Mouse (Mus musculus) liver, embryonic 15.5 days (tissue): Measurements from ENCODE around the gene Trpm3. TPM values are rescaled to one million over a fixed set of nuclear protein-coding genes. Genes with fewer than 3 reads are reported as not detected.

Source experiments
- ATAC-seq: fragments of 200-750 bp; cut with Nextera tagmentation; 2 replicates; pipeline ENCODE4 v1.8.0; 2017; ENCODE audit warnings: moderate number of reproducible peaks, mild to moderate bottlenecking, moderate library complexity; ENCODE audit not compliant: insufficient read depth
- H3K27ac ChIP-seq: fragments of 300-500 bp; sonication (generic); replicated peaks from 2 replicates; pipeline ENCODE4 v1.5.1; 2015; ENCODE audit warnings: mild to moderate bottlenecking, inconsistent platforms
- H3K27me3 ChIP-seq: fragments of 300-500 bp; sonication (generic); 2 replicates; pipeline ENCODE4 v1.6.1; 2015; ENCODE audit warnings: mild to moderate bottlenecking, inconsistent platforms
- H3K36me3 ChIP-seq: fragments of 300-500 bp; sonication (generic); replicated peaks from 2 replicates; pipeline ENCODE4 v1.6.1; 2015; ENCODE audit warnings: moderate library complexity, mild to moderate bottlenecking, inconsistent platforms
- H3K4me1 ChIP-seq: fragments of 300-500 bp; sonication (generic); replicated peaks from 2 replicates; pipeline ENCODE4 v1.6.1; 2015; ENCODE audit warnings: inconsistent platforms
- H3K4me2 ChIP-seq: fragments of 300-500 bp; sonication (generic); 2 replicates; pipeline ENCODE4 v1.6.1; 2015; ENCODE audit warnings: moderate library complexity, mild to moderate bottlenecking, inconsistent platforms
- H3K4me3 ChIP-seq: fragments of 300-500 bp; sonication (generic); replicated peaks from 2 replicates; pipeline ENCODE4 v1.5.1; 2015; ENCODE audit warnings: mild to moderate bottlenecking, inconsistent platforms
- H3K9ac ChIP-seq: fragments of 300-500 bp; sonication (generic); 2 replicates; pipeline ENCODE4 v1.6.1; 2015; ENCODE audit warnings: moderate library complexity, mild to moderate bottlenecking, inconsistent platforms
- H3K9me3 ChIP-seq: fragments of 300-500 bp; sonication (generic); replicated peaks from 2 replicates; pipeline ENCODE4 v1.6.1; 2016; ENCODE audit warnings: inconsistent platforms
- WGBS: fragments of 180-500 bp; shearing (Covaris S2); methylation state at CpG from one replicate; pipeline ENCODE4 v1.1.7; 2015; ENCODE audit warnings: mixed read lengths; ENCODE audit not compliant: insufficient replicate concordance; 5-methylcytosine and 5-hydroxymethylcytosine counted together
- polyA plus RNA-seq: library from polyadenylated mRNA; unstranded; fragments of >200 nt; fragmentation: Nextera tagmentation; extraction: Ambion mirVana; gene quantifications from 2 replicates; pipeline ENCODE4 v1.2.1, GENCODE M21; 2015

Gene Trpm3
- polyA plus RNA-seq, 1 experiment from 2014 or later = 0.03 TPM

GRCm38 (mm10) chr19:22931006-22931405 is 792.2 kb downstream of the Trpm3 start:
- H3K36me3 ChIP-seq = no peaks in the 10 kb centered on the region
- 58% methylated on average over 6 of the region's 6 CpGs for WGBS
- no peak for ATAC-seq
- no peak overlapping the region for H3K4me2 ChIP-seq
- H3K9ac ChIP-seq = no peak overlapping the region
- no peak overlapping the region for H3K4me3 ChIP-seq
- no peaks in the 10 kb centered on the region for H3K9me3 ChIP-seq
- no peaks in the 10 kb centered on the region for H3K27me3 ChIP-seq
- H3K27ac ChIP-seq = no peak overlapping the region
- H3K4me1 ChIP-seq = no peaks in the 10 kb centered on the region

- 47% methylated on average over 3 of the region's 3 CpGs for WGBS
- Histone ChIP-seq H3K27me3 (no peaks in the 10 kb centered on the region), H3K9me3 (no peaks in the 10 kb centered on the region), H3K27ac (no peak overlapping the region), H3K4me2 (no peak overlapping the region), H3K36me3 (no peaks in the 10 kb centered on the region), H3K4me1 (no peaks in the 10 kb centered on the region), H3K4me3 (no peak overlapping the region), H3K9ac (no peak overlapping the region)
- no peak for ATAC-seq
Measured at GRCm38 (mm10) chr19:22935067-22935466, 796.2 kb downstream of the Trpm3 start.

- 51% methylated on average over 14 of the region's 14 CpGs for WGBS
- no peak for ATAC-seq
- H3K27ac ChIP-seq = no peak overlapping the region
Measured at GRCm38 (mm10) chr19:22938848-22939724, 800.2 kb downstream of the Trpm3 start.

DNA sequence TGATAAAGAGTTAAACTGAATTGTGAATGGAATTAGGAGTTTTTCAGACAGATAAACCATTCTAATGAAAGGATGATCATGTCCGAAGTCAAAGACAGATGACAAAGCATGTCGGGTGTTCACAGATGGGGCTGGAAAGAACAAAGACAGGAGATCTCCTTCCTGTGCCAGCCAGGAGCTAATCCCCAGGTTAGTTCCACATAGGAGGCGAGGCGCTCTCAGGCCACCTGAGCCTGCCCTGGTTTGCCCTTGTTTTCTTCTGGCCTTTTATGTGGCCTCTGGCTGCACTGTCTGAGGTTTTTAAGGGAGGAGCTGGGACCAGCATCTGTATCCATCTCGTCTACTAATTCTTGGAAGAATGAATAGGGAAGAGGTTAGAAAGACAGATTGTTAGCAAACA is 801.0 kb downstream of the Trpm3 start:
- H3K9ac ChIP-seq = no peak overlapping the region
- no peak overlapping the region for H3K4me2 ChIP-seq
- ATAC-seq = no peak
- H3K27ac ChIP-seq = no peak overlapping the region
- H3K9me3 ChIP-seq = no peaks in the 10 kb centered on the region
- no peak overlapping the region for H3K4me3 ChIP-seq
- H3K36me3 ChIP-seq = no peaks in the 10 kb centered on the region
- 52% methylated on average over 5 of the region's 5 CpGs for WGBS
- H3K27me3 ChIP-seq = no peaks in the 10 kb centered on the region
- no peaks in the 10 kb centered on the region for H3K4me1 ChIP-seq

More at GRCm38 (mm10) chr19:22938848-22939724, 800.2 kb downstream of the Trpm3 start:
- Histone ChIP-seq H3K4me3 (no peak overlapping the region), H3K4me2 (no peak overlapping the region), H3K4me1 (no peaks in the 10 kb centered on the region), H3K36me3 (no peaks in the 10 kb centered on the region), H3K27me3 (no peaks in the 10 kb centered on the region), H3K9me3 (no peaks in the 10 kb centered on the region), H3K9ac (no peak overlapping the region)

GRCm38 (mm10) chr19:22940487-22940886 is 801.6 kb downstream of the Trpm3 start:
- Histone ChIP-seq H3K36me3 (no peaks in the 10 kb centered on the region), H3K27ac (no peak overlapping the region), H3K4me1 (no peaks in the 10 kb centered on the region), H3K27me3 (no peaks in the 10 kb centered on the region), H3K9ac (no peak overlapping the region), H3K9me3 (no peaks in the 10 kb centered on the region), H3K4me2 (no peak overlapping the region), H3K4me3 (no peak overlapping the region)
- no peak for ATAC-seq
- WGBS = 35% methylated on average over 5 of the region's 5 CpGs

GRCm38 (mm10) chr19:22940956-22941355 is 802.1 kb downstream of the Trpm3 start:
- no peak overlapping the region for H3K4me3 ChIP-seq
- WGBS = 76% methylated on average over 9 of the region's 9 CpGs
- H3K9me3 ChIP-seq = no peaks in the 10 kb centered on the region
- H3K36me3 ChIP-seq = no peaks in the 10 kb centered on the region
- H3K4me1 ChIP-seq = no peaks in the 10 kb centered on the region
- H3K9ac ChIP-seq = no peak overlapping the region
- no peak overlapping the region for H3K27ac ChIP-seq
- ATAC-seq = no peak
- no peaks in the 10 kb centered on the region for H3K27me3 ChIP-seq
- H3K4me2 ChIP-seq = no peak overlapping the region

- Histone ChIP-seq H3K9ac (no peak overlapping the region), H3K27me3 (no peaks in the 10 kb centered on the region), H3K9me3 (no peaks in the 10 kb centered on the region), H3K36me3 (no peaks in the 10 kb centered on the region), H3K4me2 (no peak overlapping the region), H3K4me1 (no peaks in the 10 kb centered on the region), H3K4me3 (no peak overlapping the region), H3K27ac (no peak overlapping the region)
- ATAC-seq = no peak
- WGBS = 51% methylated on average over 3 of the region's 3 CpGs
Measured at GRCm38 (mm10) chr19:22952480-22952879, 813.6 kb downstream of the Trpm3 start.

- H3K4me2 ChIP-seq = no peak overlapping the region
- H3K4me1 ChIP-seq = no peaks in the 10 kb centered on the region
- 50% methylated on average over 4 of the region's 4 CpGs for WGBS
- no peaks in the 10 kb centered on the region for H3K27me3 ChIP-seq
- no peak for ATAC-seq
- H3K27ac ChIP-seq = no peak overlapping the region
- H3K36me3 ChIP-seq = no peaks in the 10 kb centered on the region
- no peak overlapping the region for H3K9ac ChIP-seq
- no peaks in the 10 kb centered on the region for H3K9me3 ChIP-seq
- H3K4me3 ChIP-seq = no peak overlapping the region
Measured at GRCm38 (mm10) chr19:22953191-22953590, 814.3 kb downstream of the Trpm3 start.

DNA sequence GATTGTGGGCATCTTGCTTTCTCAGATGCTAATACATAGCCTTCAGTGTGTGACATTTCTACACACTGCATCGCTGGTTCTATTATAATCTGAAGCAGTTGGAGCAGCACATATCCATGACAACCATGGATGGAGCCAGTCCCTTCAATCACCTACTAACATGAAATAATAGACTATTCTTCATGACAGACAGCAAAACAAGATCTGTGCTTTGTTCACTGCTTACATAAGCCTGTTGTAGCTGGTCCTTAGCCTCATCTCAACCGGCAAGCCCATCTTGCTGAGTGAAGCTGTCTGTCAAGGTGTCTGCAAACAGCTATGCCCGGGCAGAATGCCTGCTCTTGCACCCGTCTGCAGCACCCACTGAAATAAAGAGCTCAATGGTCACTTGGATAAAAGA is 819.6 kb downstream of the Trpm3 start:
- H3K36me3 ChIP-seq = no peaks in the 10 kb centered on the region
- no peak overlapping the region for H3K9ac ChIP-seq
- ATAC-seq = no peak
- H3K27me3 ChIP-seq = no peaks in the 10 kb centered on the region
- H3K27ac ChIP-seq = no peak overlapping the region
- no peak overlapping the region for H3K4me2 ChIP-seq
- H3K9me3 ChIP-seq = no peaks in the 10 kb centered on the region
- no peak overlapping the region for H3K4me3 ChIP-seq
- no peaks in the 10 kb centered on the region for H3K4me1 ChIP-seq
- WGBS = 58% methylated on average over 4 of the region's 4 CpGs

- H3K9ac ChIP-seq = no peak overlapping the region
- no peak for ATAC-seq
- WGBS = 68% methylated on average over 14 of the region's 14 CpGs
- no peaks in the 10 kb centered on the region for H3K9me3 ChIP-seq
- no peaks in the 10 kb centered on the region for H3K36me3 ChIP-seq
- no peak overlapping the region for H3K4me2 ChIP-seq
- H3K4me3 ChIP-seq = no peak overlapping the region
- H3K27ac ChIP-seq = no peak overlapping the region
- no peaks in the 10 kb centered on the region for H3K4me1 ChIP-seq
- no peaks in the 10 kb centered on the region for H3K27me3 ChIP-seq
Measured at GRCm38 (mm10) chr19:22960450-22961265, 821.8 kb downstream of the Trpm3 start.

GRCm38 (mm10) chr19:22962001-22962708 is 823.3 kb downstream of the Trpm3 start:
- H3K36me3 ChIP-seq = no peaks in the 10 kb centered on the region
- H3K9me3 ChIP-seq = no peaks in the 10 kb centered on the region
- no peak overlapping the region for H3K27ac ChIP-seq
- no peak overlapping the region for H3K4me2 ChIP-seq
- WGBS = 61% methylated on average over 12 of the region's 12 CpGs
- H3K4me1 ChIP-seq = no peaks in the 10 kb centered on the region
- ATAC-seq = no peak
- no peak overlapping the region for H3K9ac ChIP-seq
- no peak overlapping the region for H3K4me3 ChIP-seq
- H3K27me3 ChIP-seq = no peaks in the 10 kb centered on the region
